Mouse (Mus musculus) midbrain, embryonic 14.5 days (tissue): Measurements from ENCODE around the gene Utp4. TPM values are rescaled to one million over a fixed set of nuclear protein-coding genes. Genes with fewer than 3 reads are reported as not detected.

Source experiments
- ATAC-seq: fragments of 200-750 bp; cut with Nextera tagmentation; 2 replicates; pipeline ENCODE4 v1.8.0; 2017; ENCODE audit warnings: moderate number of reproducible peaks, moderate library complexity; ENCODE audit not compliant: low FRiP score, low TSS enrichment
- DNase-seq: peaks from one replicate; pipeline ENCODE4 v3.0.0-alpha.2; 2015
- H3K27ac ChIP-seq: fragments of 300-500 bp; sonication (generic); replicated peaks from 2 replicates; pipeline ENCODE4 v1.5.1; 2014; ENCODE audit warnings: mild to moderate bottlenecking, low read depth, low read length, moderate library complexity
- H3K27me3 ChIP-seq: fragments of 300-500 bp; sonication (generic); 2 replicates; pipeline ENCODE4 v1.6.1; 2014; ENCODE audit warnings: low read length, control low read depth, mixed read lengths; ENCODE audit not compliant: control insufficient read depth, insufficient read depth
- H3K36me3 ChIP-seq: fragments of 300-500 bp; sonication (generic); 2 replicates; pipeline ENCODE4 v1.6.1; 2014; ENCODE audit warnings: low read length, control low read depth; ENCODE audit not compliant: control insufficient read depth, insufficient read depth
- H3K4me1 ChIP-seq: fragments of 300-500 bp; sonication (generic); 2 replicates; pipeline ENCODE4 v1.6.1; 2014; ENCODE audit warnings: mild to moderate bottlenecking, antibody characterized with exemption, low read length, control low read depth; ENCODE audit not compliant: control insufficient read depth, insufficient read depth
- H3K4me2 ChIP-seq: fragments of 300-500 bp; sonication (generic); 2 replicates; pipeline ENCODE4 v1.6.1; 2014; ENCODE audit warnings: mild to moderate bottlenecking, low read length, moderate library complexity
- H3K4me3 ChIP-seq: fragments of 300-500 bp; sonication (generic); replicated peaks from 2 replicates; pipeline ENCODE4 v1.5.1; 2014; ENCODE audit warnings: low read depth, low read length
- H3K9ac ChIP-seq: fragments of 300-500 bp; sonication (generic); replicated peaks from 2 replicates; pipeline ENCODE4 v1.6.1; 2014; ENCODE audit warnings: mild to moderate bottlenecking, low read length, moderate library complexity
- H3K9me3 ChIP-seq: fragments of 300-500 bp; sonication (generic); 2 replicates; pipeline ENCODE4 v1.6.1; 2016; ENCODE audit warnings: low read length, control low read depth, mixed read lengths; ENCODE audit not compliant: control insufficient read depth
- WGBS: fragments of 180-500 bp; shearing (Covaris S2); extraction: QIAGEN DNeasy Blood & Tissue Kit; methylation state at CpG from one replicate; pipeline ENCODE4 v1.1.7; 2014; 5-methylcytosine and 5-hydroxymethylcytosine counted together
- polyA plus RNA-seq: library from polyadenylated mRNA; unstranded; fragments of >200 nt; fragmentation: Nextera tagmentation; extraction: Ambion mirVana; gene quantifications from 2 replicates; pipeline ENCODE4 v1.2.1, GENCODE M21; 2014

Utp4 gene
- polyA plus RNA-seq, 1 experiment from 2014 or later: 44.8 TPM

DNA sequence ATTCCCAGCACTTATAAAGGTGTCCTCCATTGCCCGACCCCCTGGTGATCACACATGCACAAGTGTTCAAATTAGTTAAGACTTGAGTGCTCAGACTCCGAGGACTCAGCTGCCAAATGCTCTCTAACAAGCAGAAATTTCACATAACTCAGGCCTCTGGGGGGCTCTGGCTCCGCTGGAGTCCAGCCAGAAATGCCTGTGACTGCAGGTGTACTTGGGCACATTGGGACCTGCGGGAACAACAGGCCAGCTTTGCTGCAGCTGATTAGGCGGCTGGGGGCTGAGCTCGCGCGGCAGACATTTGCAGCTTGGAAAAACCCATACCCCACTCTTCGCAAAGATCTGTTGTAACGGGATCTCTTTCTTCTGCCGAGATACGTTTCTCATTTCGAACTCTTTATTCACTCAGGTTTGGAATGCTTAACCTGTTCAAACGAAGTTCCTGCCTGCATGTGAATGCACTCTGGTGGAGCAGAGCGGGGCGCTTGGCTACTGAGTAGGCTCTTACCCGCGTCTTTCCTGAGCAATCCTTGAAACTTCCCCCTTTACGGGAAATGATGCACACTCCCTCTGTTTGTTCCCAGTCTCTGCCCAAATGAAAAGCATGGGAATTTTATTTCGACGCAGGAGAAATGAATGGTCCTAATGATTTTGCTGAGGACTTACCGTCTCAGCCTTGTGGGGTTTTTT lies 39.1 kb downstream of the Utp4 start:
- no peak overlapping the region for H3K27ac ChIP-seq
- peak overlapping the region; percentile 43 for H3K4me2 ChIP-seq
- H3K4me3 ChIP-seq: peak overlapping the region; percentile 17; the same call in 1 of the 2 replicates
- no peaks in the 10 kb centered on the region for H3K36me3 ChIP-seq
- DNase-seq (peak; percentile 74), ATAC-seq (no peak)
- no peaks in the 10 kb centered on the region; the same call in 1 of the 2 replicates for H3K27me3 ChIP-seq
- H3K9me3 ChIP-seq: no peaks in the 10 kb centered on the region
- 0 out of 2 replicates have a peak overlapping the region, but pooled peaks have one; percentile 21 for H3K9ac ChIP-seq
- WGBS: 11% methylated on average over 22 of the region's 22 CpGs
- H3K4me1 ChIP-seq: peaks cover 15% of the 10 kb centered on the region

- Histone ChIP-seq H3K4me3 (no peak overlapping the region), H3K27me3 (peaks cover 5% of the 10 kb centered on the region; the same call in 1 of the 2 replicates), H3K4me1 (peaks cover 19% of the 10 kb centered on the region), H3K9me3 (no peaks in the 10 kb centered on the region), H3K27ac (no peak overlapping the region), H3K36me3 (no peaks in the 10 kb centered on the region), H3K4me2 (no peak overlapping the region), H3K9ac (no peak overlapping the region)
- DNase-seq: no peak
- ATAC-seq: no peak
- WGBS: 90% methylated on average over 4 of the region's 4 CpGs
Observed at GRCm38 (mm10) chr8:106933506-106934143, 40.2 kb downstream of the Utp4 start.

DNA sequence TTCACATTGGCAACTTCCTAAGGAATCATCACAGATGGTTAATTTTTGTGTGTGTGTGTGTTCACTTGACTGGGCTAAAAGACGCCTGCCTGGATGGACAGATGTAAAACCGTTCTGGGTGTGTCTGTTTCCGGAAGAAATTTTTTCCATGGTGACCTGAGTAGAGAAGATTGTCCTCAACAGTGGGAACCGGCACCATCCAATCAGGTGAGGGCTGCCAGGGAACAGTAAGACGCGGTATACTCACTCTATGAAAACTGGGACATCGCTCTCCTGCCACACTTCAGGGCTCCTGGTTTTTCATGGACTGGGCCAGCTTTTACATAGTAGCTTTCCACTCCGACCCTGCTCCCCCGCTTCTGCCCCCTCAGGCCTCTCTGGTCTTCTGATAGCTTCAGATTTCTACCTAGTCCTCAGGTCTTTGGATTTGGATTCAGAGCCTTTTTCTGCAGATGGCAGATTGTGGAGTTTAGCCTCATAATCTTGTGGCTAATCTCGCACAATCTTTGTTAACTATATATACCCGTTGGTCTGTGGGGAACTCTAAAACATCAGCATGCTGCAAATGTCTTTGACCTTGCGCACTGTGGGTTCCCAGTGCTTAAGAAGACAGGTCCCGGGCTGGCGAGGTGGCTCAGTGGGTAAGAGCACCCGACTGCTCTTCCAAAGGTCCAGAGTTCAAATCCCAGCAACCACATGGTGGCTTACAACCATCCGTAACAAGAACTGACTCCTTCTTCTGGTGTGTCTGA lies 41.0 kb downstream of the Utp4 start:
- no peak overlapping the region for H3K27ac ChIP-seq
- no peak overlapping the region for H3K9ac ChIP-seq
- H3K4me3 ChIP-seq: no peak overlapping the region
- DNase-seq (no peak), ATAC-seq (no peak)
- H3K4me2 ChIP-seq: no peak overlapping the region
- H3K4me1 ChIP-seq: peaks cover 19% of the 10 kb centered on the region
- H3K9me3 ChIP-seq: no peaks in the 10 kb centered on the region
- no peaks in the 10 kb centered on the region for H3K36me3 ChIP-seq
- WGBS: 80% methylated on average over 15 of the region's 16 CpGs
- H3K27me3 ChIP-seq: peaks cover 5% of the 10 kb centered on the region; the same call in 1 of the 2 replicates

DNA sequence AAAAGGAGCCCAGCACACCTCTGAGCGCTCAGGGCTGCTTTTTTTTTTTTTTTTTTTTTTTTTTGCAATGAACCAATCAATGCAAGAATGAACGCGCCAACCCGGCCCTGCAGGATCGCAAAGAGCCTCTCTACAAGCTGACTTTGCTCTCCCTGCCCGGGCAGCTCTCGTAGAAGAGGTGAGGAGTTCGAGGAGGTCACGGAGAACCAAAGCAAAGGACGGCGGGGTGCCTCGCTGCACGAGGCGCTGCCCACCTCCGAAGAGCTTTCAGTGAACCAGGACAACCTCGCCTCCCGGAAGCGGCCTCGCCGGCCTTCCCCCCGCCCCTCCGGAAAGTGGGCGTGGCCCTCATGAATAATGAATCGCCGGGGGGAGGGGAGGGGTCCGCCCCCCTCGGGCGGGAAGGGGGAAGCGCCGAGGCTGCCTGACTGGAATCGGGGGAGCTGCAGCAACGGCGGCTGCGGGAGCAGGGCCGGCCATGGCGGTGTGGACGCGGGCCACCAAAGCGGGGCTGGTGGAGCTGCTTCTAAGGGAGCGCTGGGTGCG lies 42.0 kb downstream of the Utp4 start, which contains the start of gene Sntb2:
Gene Sntb2, plus strand, starts transcription at position 427 of the 546 bp plus-strand sequence.
- Histone ChIP-seq H3K9me3 (no peaks in the 10 kb centered on the region), H3K27ac (peak within 1 kb of the TSS; percentile 90), H3K4me1 (peaks cover 19% of the 10 kb centered on the region), H3K9ac (peak within 1 kb of the TSS; percentile 78), H3K27me3 (peaks cover 5% of the 10 kb centered on the region; the same call in 1 of the 2 replicates), H3K36me3 (no peaks in the 10 kb centered on the region), H3K4me2 (peak within 1 kb of the TSS; percentile 86), H3K4me3 (peak within 1 kb of the TSS; percentile 80)
- DNase-seq: peak; percentile 98
- under 1% methylated on average over 41 of the region's 41 CpGs for WGBS
- ATAC-seq: peak; percentile 92

GRCm38 (mm10) chr8:106935899-106936477 lies 42.6 kb downstream of the Utp4 start:
- no peaks in the 10 kb centered on the region for H3K9me3 ChIP-seq
- peak; percentile 62; the same call in 1 of the 2 replicates for ATAC-seq
- H3K4me2 ChIP-seq: peak overlapping the region; percentile 86
- H3K4me1 ChIP-seq: peaks cover 19% of the 10 kb centered on the region
- peak overlapping the region; percentile 80 for H3K4me3 ChIP-seq
- peak overlapping the region; percentile 90 for H3K27ac ChIP-seq
- peak; percentile 71 for DNase-seq
- peaks cover 5% of the 10 kb centered on the region; the same call in 1 of the 2 replicates for H3K27me3 ChIP-seq
- H3K9ac ChIP-seq: peak overlapping the region; percentile 78
- no peaks in the 10 kb centered on the region for H3K36me3 ChIP-seq
- under 1% methylated on average over 76 of the region's 76 CpGs for WGBS

- ATAC-seq: no peak
- H3K27ac ChIP-seq: peak overlapping the region; percentile 90; the same call in 1 of the 2 replicates
- WGBS: under 1% methylated on average over 26 of the region's 26 CpGs
Observed at GRCm38 (mm10) chr8:106936478-106937051, 43.1 kb downstream of the Utp4 start.

DNA sequence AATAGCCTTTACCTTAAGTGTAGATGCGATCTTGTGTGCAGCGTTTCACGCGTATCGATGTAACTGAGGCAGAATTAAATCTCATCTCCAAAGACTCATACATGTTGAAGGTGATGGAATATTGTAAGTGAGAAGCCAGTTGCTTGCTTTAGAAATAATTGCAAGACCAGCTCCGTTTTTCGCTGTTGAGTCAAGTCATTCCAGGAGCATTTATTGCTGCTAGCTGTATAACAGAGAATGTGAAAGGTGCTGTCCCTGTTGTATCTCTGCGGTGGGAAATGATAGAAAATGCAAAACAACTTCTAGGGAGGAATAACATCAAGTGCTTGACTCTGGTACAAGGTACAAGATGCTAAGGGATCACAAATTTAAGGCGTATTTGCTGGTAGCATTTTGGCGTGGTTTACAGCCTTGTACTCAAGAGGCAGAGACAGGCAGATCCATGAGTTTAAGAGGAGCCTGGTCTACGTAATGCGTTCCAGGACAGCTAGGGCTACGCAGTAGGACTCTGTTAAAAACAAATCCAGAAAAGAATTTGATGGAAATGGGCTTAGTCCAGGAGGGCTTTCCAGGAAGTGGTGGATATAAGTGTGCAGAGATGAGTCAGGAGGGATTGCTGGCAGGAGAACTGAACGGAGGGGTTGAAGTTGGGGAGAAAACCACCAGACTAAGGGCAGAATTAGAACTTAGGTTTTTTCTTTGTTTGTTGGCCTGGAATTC lies 43.8 kb downstream of the Utp4 start:
- DNase-seq: peak; percentile 15
- H3K4me2 ChIP-seq: peak overlapping the region; percentile 86
- peak overlapping the region; percentile 80 for H3K4me3 ChIP-seq
- H3K9me3 ChIP-seq: no peaks in the 10 kb centered on the region
- 44% methylated on average over 14 of the region's 14 CpGs for WGBS
- H3K4me1 ChIP-seq: peaks cover 18% of the 10 kb centered on the region
- no peaks in the 10 kb centered on the region for H3K36me3 ChIP-seq
- H3K27ac ChIP-seq: no peak overlapping the region
- H3K9ac ChIP-seq: peak overlapping the region; percentile 78; the same call in 1 of the 2 replicates
- ATAC-seq: no peak
- peaks cover 5% of the 10 kb centered on the region; the same call in 1 of the 2 replicates for H3K27me3 ChIP-seq

More at GRCm38 (mm10) chr8:106936478-106937051, 43.1 kb downstream of the Utp4 start:
- H3K9me3 ChIP-seq: no peaks in the 10 kb centered on the region
- peaks cover 19% of the 10 kb centered on the region for H3K4me1 ChIP-seq
- peaks cover 5% of the 10 kb centered on the region; the same call in 1 of the 2 replicates for H3K27me3 ChIP-seq
- DNase-seq: peak; percentile 69
- peak overlapping the region; percentile 80 for H3K4me3 ChIP-seq
- H3K36me3 ChIP-seq: no peaks in the 10 kb centered on the region
- H3K4me2 ChIP-seq: peak overlapping the region; percentile 86
- H3K9ac ChIP-seq: peak overlapping the region; percentile 78
